Mouse (Mus musculus) brown adipose tissue, adult 24 weeks (tissue): ENCODE measurements around the gene Gzmk. TPM values are rescaled to one million over a fixed set of nuclear protein-coding genes. Genes with fewer than 3 reads are reported as not detected.
"Not testable (repeated sequence)": the region's sequence is repeated elsewhere in the genome, so short reads cannot be mapped to it uniquely, and the experiment has no call there.

Source experiments
- H3K27ac ChIP-seq: fragments of 200-500 bp; replicated peaks from 2 replicates; pipeline ENCODE4 v1.5.1; 2012; ENCODE audit warnings: low read depth, mild to moderate bottlenecking, low read length
- H3K4me1 ChIP-seq: fragments of 200-500 bp; 2 replicates; pipeline ENCODE4 v1.6.1; 2012; ENCODE audit warnings: low read length, mixed read lengths; ENCODE audit not compliant: control insufficient read depth, insufficient read depth, insufficient read length
- H3K4me3 ChIP-seq: fragments of 200-500 bp; 2 replicates; pipeline ENCODE4 v1.5.1; 2012; ENCODE audit warnings: low read depth, mild to moderate bottlenecking, low read length, moderate library complexity; ENCODE audit not compliant: insufficient read depth
- polyA plus RNA-seq: library from polyadenylated mRNA; stranded (reverse); fragments of >200 nt; gene quantifications from 2 replicates; pipeline ENCODE4 v1.2.4, GENCODE M21; 2012; ENCODE audit not compliant: missing spikeins, insufficient read depth, insufficient read length

The Gzmk gene
- not detected in 2 replicates for polyA plus RNA-seq

GRCm38 (mm10) chr13:113225811-113226210 is at the start of gene Gzmk:
TSS of gene Gzmk (minus strand) at chr13:113225908.
- H3K27ac ChIP-seq = no peak within 1 kb of the TSS
- peaks cover 7% of the 10 kb centered on the region for H3K4me1 ChIP-seq
- no peak within 1 kb of the TSS for H3K4me3 ChIP-seq

GRCm38 (mm10) chr13:113271189-113271588 is 45.5 kb upstream of the Gzmk start:
- Histone ChIP-seq H3K4me1 (no peaks in the 10 kb centered on the region), H3K27ac (no peak overlapping the region), H3K4me3 (no peak overlapping the region; the same call in 1 of the 2 replicates)

GRCm38 (mm10) chr13:113269777-113270776 is 44.4 kb upstream of the Gzmk start:
- H3K27ac ChIP-seq = no peak overlapping the region
- H3K4me1 ChIP-seq = no peaks in the 10 kb centered on the region
- no peak overlapping the region for H3K4me3 ChIP-seq

- Histone ChIP-seq H3K27ac (no peak overlapping the region), H3K4me3 (no peak overlapping the region), H3K4me1 (no peaks in the 10 kb centered on the region)
Observed at GRCm38 (mm10) chr13:113267204-113267603, 41.5 kb upstream of the Gzmk start.

- H3K27ac ChIP-seq = no peak overlapping the region
- H3K4me3 ChIP-seq = no peak overlapping the region
- no peaks in the 10 kb centered on the region for H3K4me1 ChIP-seq
Observed at GRCm38 (mm10) chr13:113266495-113266951, 40.8 kb upstream of the Gzmk start.

GRCm38 (mm10) chr13:113265257-113265656 is 39.5 kb upstream of the Gzmk start:
- no peak overlapping the region for H3K4me3 ChIP-seq
- H3K4me1 ChIP-seq = no peaks in the 10 kb centered on the region
- no peak overlapping the region for H3K27ac ChIP-seq

- H3K4me3 ChIP-seq = no peak overlapping the region
- H3K27ac ChIP-seq = no peak overlapping the region
- H3K4me1 ChIP-seq = no peaks in the 10 kb centered on the region
Observed at GRCm38 (mm10) chr13:113262822-113263221, 37.1 kb upstream of the Gzmk start.

GRCm38 (mm10) chr13:113259237-113259636 is 33.5 kb upstream of the Gzmk start:
- no peak overlapping the region for H3K27ac ChIP-seq
- H3K4me3 ChIP-seq = no peak overlapping the region
- no peaks in the 10 kb centered on the region for H3K4me1 ChIP-seq

GRCm38 (mm10) chr13:113257190-113257589 is 31.5 kb upstream of the Gzmk start:
- no peak overlapping the region for H3K4me3 ChIP-seq
- no peak overlapping the region for H3K27ac ChIP-seq
- H3K4me1 ChIP-seq = no peaks in the 10 kb centered on the region

GRCm38 (mm10) chr13:113256766-113257165 is 31.1 kb upstream of the Gzmk start:
- Histone ChIP-seq H3K4me3 (no peak overlapping the region), H3K27ac (no peak overlapping the region), H3K4me1 (no peaks in the 10 kb centered on the region)

GRCm38 (mm10) chr13:113252580-113252979 is 26.9 kb upstream of the Gzmk start:
- not testable (repeated sequence) for H3K27ac ChIP-seq, H3K4me1 ChIP-seq, H3K4me3 ChIP-seq

- H3K27ac ChIP-seq = no peak overlapping the region
Observed at GRCm38 (mm10) chr13:113245025-113245424, 19.3 kb upstream of the Gzmk start.

GRCm38 (mm10) chr13:113242129-113242528 is 16.4 kb upstream of the Gzmk start:
- Histone ChIP-seq H3K4me3 (no peak overlapping the region), H3K4me1 (no peaks in the 10 kb centered on the region), H3K27ac (no peak overlapping the region)

More at GRCm38 (mm10) chr13:113245025-113245424, 19.3 kb upstream of the Gzmk start:
- no peaks in the 10 kb centered on the region for H3K4me1 ChIP-seq
- H3K4me3 ChIP-seq = no peak overlapping the region

- no peak overlapping the region for H3K27ac ChIP-seq
- H3K4me3 ChIP-seq = no peak overlapping the region
- peaks cover 2% of the 10 kb centered on the region; the same call in 1 of the 2 replicates for H3K4me1 ChIP-seq
Observed at GRCm38 (mm10) chr13:113227666-113228463, 2.2 kb upstream of the Gzmk start.

- peaks cover 2% of the 10 kb centered on the region for H3K4me1 ChIP-seq
- H3K4me3 ChIP-seq = no peak overlapping the region
- H3K27ac ChIP-seq = no peak overlapping the region
Observed at GRCm38 (mm10) chr13:113227076-113227475, 1.4 kb upstream of the Gzmk start.
